Mouse (Mus musculus): ENCODE data around the gene Sub1. TPM values are rescaled to one million over a fixed set of nuclear protein-coding genes. Genes with fewer than 3 reads are reported as not detected.

Sub1 gene
- polyA plus RNA-seq, 1 experiment from 2014 or later: 614 TPM

DNA sequence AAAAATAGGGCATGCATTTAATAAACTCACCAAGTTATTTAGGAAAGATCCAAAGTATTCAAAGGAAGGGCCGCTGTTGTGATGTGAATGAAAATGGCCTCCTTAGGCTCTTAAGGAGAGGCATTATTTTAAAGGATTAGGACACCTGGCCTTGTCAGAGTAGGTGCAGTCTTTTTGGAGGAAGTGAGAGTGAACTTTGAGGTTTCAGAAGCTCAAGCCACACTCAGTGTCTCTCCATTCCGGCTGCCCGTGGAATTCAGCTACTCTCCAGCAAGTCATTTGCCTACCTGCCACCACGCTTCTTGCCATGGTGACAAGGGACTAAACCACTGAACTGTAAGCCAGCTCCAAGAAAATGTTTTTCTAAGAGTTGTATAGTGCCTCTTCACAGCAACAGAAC is 8.2 kb downstream of the Sub1 start:
- Histone ChIP-seq H3K4me3 (replicated peaks) (no peak overlapping the region), H3K27ac (replicated peaks) (no peak overlapping the region), H3K4me2 (replicated peaks) (no peak overlapping the region), H3K36me3 (peaks cover 69% of the 10 kb centered on the region), H3K9ac (no peak overlapping the region), H3K27me3 (no peaks in the 10 kb centered on the region), H3K9me3 (replicated peaks) (no peaks in the 10 kb centered on the region), H3K4me1 (peaks cover 8% of the 10 kb centered on the region)
- 89% methylated on average over 4 of the region's 4 CpGs for WGBS
- ATAC-seq (ENCODE audit: insufficient number of reproducible peaks, low FRiP score, low TSS enrichment, low read depth): no peak

- no peak overlapping the region for H3K4me3 ChIP-seq (replicated peaks)
- no peaks in the 10 kb centered on the region for H3K27me3 ChIP-seq
- H3K4me2 ChIP-seq (replicated peaks): no peak overlapping the region
- no peak for ATAC-seq (ENCODE audit: insufficient number of reproducible peaks, low FRiP score, low TSS enrichment, low read depth)
- H3K27ac ChIP-seq (replicated peaks): no peak overlapping the region
- H3K9me3 ChIP-seq (replicated peaks): no peaks in the 10 kb centered on the region
- peaks cover 69% of the 10 kb centered on the region for H3K36me3 ChIP-seq
- WGBS: 46% methylated on average over 2 of the region's 2 CpGs
- no peak overlapping the region for H3K9ac ChIP-seq
- H3K4me1 ChIP-seq: peaks cover under 1% of the 10 kb centered on the region; the same call in 1 of the 2 replicates
Measured at GRCm38 (mm10) chr15:11987892-11988291, 8.9 kb downstream of the Sub1 start.

DNA sequence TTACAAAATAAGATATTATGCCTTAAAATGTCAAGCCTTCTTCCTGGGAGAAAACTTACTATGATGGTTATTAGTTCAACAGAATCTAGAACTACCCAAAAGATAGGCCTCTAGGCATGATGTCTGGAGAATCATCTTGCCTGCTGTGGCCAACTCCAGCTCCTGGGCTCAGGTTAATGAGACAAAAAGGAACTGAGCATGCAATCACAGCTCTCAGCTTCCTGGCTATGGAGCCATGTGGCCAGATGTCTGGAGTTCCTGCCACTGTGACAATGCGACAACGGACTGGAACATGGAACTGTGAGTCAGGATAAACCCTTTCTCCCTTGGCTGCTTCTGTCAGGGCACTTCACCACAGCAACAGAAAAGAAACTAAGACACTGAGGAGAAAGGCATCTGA is 14.8 kb downstream of the Sub1 start:
- Histone ChIP-seq H3K9me3 (replicated peaks) (no peaks in the 10 kb centered on the region), H3K9ac (no peak overlapping the region), H3K4me2 (replicated peaks) (no peak overlapping the region), H3K4me1 (no peaks in the 10 kb centered on the region), H3K4me3 (replicated peaks) (no peak overlapping the region), H3K27me3 (no peaks in the 10 kb centered on the region), H3K27ac (replicated peaks) (no peak overlapping the region), H3K36me3 (peaks cover 53% of the 10 kb centered on the region)
- ATAC-seq (ENCODE audit: insufficient number of reproducible peaks, low FRiP score, low TSS enrichment, low read depth): no peak
- WGBS: 83% methylated on average over 2 of the region's 2 CpGs

DNA sequence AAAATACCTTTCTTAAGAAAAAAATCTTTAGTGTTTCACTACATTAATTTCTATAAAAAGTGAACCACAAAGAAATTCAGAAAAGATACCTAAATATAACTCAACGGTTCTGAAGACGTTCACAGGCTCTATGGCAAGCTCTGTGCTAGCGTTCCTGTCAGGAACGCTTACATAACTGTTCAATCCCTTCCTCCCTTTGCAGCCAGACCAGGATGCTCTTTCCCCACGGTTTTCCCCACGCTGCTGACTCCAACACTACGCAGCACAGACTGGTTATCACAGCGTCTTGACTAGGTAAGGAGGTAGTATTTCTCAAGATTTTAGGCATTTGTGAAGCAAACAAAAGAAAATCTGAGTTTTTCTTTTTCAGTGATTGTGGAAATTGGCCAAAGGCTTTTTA is 15.3 kb downstream of the Sub1 start:
- H3K9me3 ChIP-seq (replicated peaks): no peaks in the 10 kb centered on the region
- H3K36me3 ChIP-seq: peaks cover 49% of the 10 kb centered on the region
- no peak overlapping the region for H3K27ac ChIP-seq (replicated peaks)
- H3K4me1 ChIP-seq: no peaks in the 10 kb centered on the region
- no peak overlapping the region for H3K4me3 ChIP-seq (replicated peaks)
- no peak overlapping the region for H3K9ac ChIP-seq
- 87% methylated on average over 8 of the region's 8 CpGs for WGBS
- no peak for ATAC-seq (ENCODE audit: insufficient number of reproducible peaks, low FRiP score, low TSS enrichment, low read depth)
- no peaks in the 10 kb centered on the region for H3K27me3 ChIP-seq
- no peak overlapping the region for H3K4me2 ChIP-seq (replicated peaks)

DNA sequence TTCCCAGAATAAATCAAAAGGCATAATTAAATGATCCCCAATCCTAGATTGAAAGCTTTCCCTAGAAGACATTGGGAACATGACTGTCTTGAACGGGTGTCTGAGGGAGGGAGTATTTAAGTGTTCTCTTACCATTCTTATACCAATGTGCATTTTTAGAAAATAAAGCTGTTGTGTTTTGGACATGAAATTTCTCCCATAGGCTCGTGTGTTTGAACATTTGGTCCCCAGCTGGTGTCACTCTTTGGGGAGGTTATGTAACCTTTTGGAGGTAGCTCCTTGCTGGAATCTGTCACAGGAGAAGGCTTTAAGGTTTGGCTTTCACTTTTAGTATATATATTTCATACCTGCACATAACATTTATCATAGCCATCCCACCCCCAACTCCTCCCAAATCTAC is 18.6 kb downstream of the Sub1 start:
- no peak overlapping the region for H3K9ac ChIP-seq
- 67% methylated on average over 2 of the region's 2 CpGs for WGBS
- peaks cover 27% of the 10 kb centered on the region for H3K36me3 ChIP-seq
- ATAC-seq (ENCODE audit: insufficient number of reproducible peaks, low FRiP score, low TSS enrichment, low read depth): no peak
- H3K27me3 ChIP-seq: no peaks in the 10 kb centered on the region
- no peaks in the 10 kb centered on the region for H3K9me3 ChIP-seq (replicated peaks)
- no peaks in the 10 kb centered on the region for H3K4me1 ChIP-seq
- H3K4me2 ChIP-seq (replicated peaks): no peak overlapping the region
- no peak overlapping the region for H3K4me3 ChIP-seq (replicated peaks)
- no peak overlapping the region for H3K27ac ChIP-seq (replicated peaks)

DNA sequence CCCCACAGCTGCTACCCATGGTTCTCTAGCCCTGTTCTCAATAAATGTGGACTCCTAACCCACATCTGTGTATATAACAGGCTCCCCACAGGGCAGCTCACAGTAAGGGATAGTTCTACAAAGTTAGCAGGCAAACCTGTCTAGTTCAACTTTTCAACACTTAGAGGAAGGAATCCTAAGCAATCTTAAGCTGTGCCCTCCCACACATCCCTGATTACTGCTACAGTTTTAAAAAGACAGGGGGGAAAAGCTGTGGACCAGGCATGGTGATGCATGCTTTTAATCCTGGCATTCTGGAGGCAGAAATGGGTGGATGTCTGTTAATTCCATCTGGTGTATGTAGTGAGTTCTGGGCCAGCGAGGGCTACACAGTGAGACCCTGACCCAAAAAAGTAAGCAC is 19.7 kb downstream of the Sub1 start:
- H3K36me3 ChIP-seq: peaks cover 17% of the 10 kb centered on the region; the same call in 1 of the 2 replicates
- no peak for ATAC-seq (ENCODE audit: insufficient number of reproducible peaks, low FRiP score, low TSS enrichment, low read depth)
- 83% methylated on average over 1 of the region's 1 CpGs for WGBS

GRCm38 (mm10) chr15:11975836-11976235 is 20.9 kb downstream of the Sub1 start:
- H3K9me3 ChIP-seq (replicated peaks): no peaks in the 10 kb centered on the region
- 79% methylated on average over 9 of the region's 9 CpGs for WGBS
- ATAC-seq (ENCODE audit: insufficient number of reproducible peaks, low FRiP score, low TSS enrichment, low read depth): no peak

More for the DNA sequence above, 19.7 kb downstream of the Sub1 start:
- Histone ChIP-seq H3K27me3 (no peaks in the 10 kb centered on the region), H3K4me1 (no peaks in the 10 kb centered on the region), H3K9me3 (replicated peaks) (no peaks in the 10 kb centered on the region), H3K4me2 (replicated peaks) (no peak overlapping the region), H3K4me3 (replicated peaks) (no peak overlapping the region), H3K27ac (replicated peaks) (no peak overlapping the region), H3K9ac (no peak overlapping the region)

GRCm38 (mm10) chr15:11971854-11972420 is 24.8 kb downstream of the Sub1 start:
- WGBS: 20% methylated on average over 13 of the region's 13 CpGs
- no peaks in the 10 kb centered on the region for H3K36me3 ChIP-seq
- no peak overlapping the region for H3K4me2 ChIP-seq (replicated peaks)
- no peak overlapping the region for H3K4me3 ChIP-seq (replicated peaks)
- H3K9me3 ChIP-seq (replicated peaks): no peaks in the 10 kb centered on the region
- ATAC-seq (ENCODE audit: insufficient number of reproducible peaks, low FRiP score, low TSS enrichment, low read depth): no peak
- no peaks in the 10 kb centered on the region for H3K27me3 ChIP-seq
- no peak overlapping the region for H3K9ac ChIP-seq
- no peak overlapping the region for H3K27ac ChIP-seq (replicated peaks)
- H3K4me1 ChIP-seq: no peaks in the 10 kb centered on the region

More at GRCm38 (mm10) chr15:11975836-11976235, 20.9 kb downstream of the Sub1 start:
- no peak overlapping the region for H3K4me3 ChIP-seq (replicated peaks)
- H3K27me3 ChIP-seq: no peaks in the 10 kb centered on the region
- H3K36me3 ChIP-seq: peaks cover 11% of the 10 kb centered on the region; the same call in 1 of the 2 replicates
- H3K4me1 ChIP-seq: no peaks in the 10 kb centered on the region
- H3K9ac ChIP-seq: no peak overlapping the region
- H3K4me2 ChIP-seq (replicated peaks): no peak overlapping the region
- H3K27ac ChIP-seq (replicated peaks): no peak overlapping the region

- Histone ChIP-seq H3K9ac (no peak overlapping the region), H3K36me3 (no peaks in the 10 kb centered on the region), H3K4me1 (no peaks in the 10 kb centered on the region), H3K27me3 (no peaks in the 10 kb centered on the region), H3K9me3 (replicated peaks) (no peaks in the 10 kb centered on the region), H3K4me2 (replicated peaks) (no peak overlapping the region), H3K27ac (replicated peaks) (no peak overlapping the region), H3K4me3 (replicated peaks) (no peak overlapping the region)
- ATAC-seq (ENCODE audit: insufficient number of reproducible peaks, low FRiP score, low TSS enrichment, low read depth): no peak
- WGBS: 75% methylated on average over 10 of the region's 10 CpGs
Measured at GRCm38 (mm10) chr15:11970621-11971020, 26.2 kb downstream of the Sub1 start.

DNA sequence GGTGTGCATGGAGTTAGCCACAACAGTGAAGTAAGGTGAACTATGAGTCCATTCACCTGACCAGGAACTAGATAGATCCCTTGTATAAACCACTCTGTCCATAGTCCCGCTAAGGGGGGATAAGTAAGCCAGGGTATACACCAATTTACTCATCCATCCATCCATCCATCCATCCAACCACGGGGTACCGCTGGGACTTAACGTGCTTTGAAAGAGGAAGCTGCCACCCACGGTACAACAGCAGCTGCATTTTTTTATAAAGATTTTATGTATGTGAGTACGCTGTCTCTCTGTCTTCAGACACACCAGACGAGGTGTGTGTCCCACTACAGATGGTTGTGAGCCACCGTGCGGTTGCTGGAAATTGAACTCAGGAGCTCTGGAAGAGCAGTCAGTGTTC is 27.9 kb downstream of the Sub1 start:
- no peaks in the 10 kb centered on the region for H3K4me1 ChIP-seq
- H3K9ac ChIP-seq: no peak overlapping the region
- ATAC-seq (ENCODE audit: insufficient number of reproducible peaks, low FRiP score, low TSS enrichment, low read depth): no peak
- 75% methylated on average over 9 of the region's 9 CpGs for WGBS
- no peaks in the 10 kb centered on the region for H3K9me3 ChIP-seq (replicated peaks)
- H3K27me3 ChIP-seq: no peaks in the 10 kb centered on the region
- H3K4me2 ChIP-seq (replicated peaks): no peak overlapping the region
- no peaks in the 10 kb centered on the region for H3K36me3 ChIP-seq
- no peak overlapping the region for H3K27ac ChIP-seq (replicated peaks)
- no peak overlapping the region for H3K4me3 ChIP-seq (replicated peaks)

- Histone ChIP-seq H3K27ac (replicated peaks) (no peak overlapping the region), H3K27me3 (no peaks in the 10 kb centered on the region), H3K4me1 (no peaks in the 10 kb centered on the region), H3K36me3 (no peaks in the 10 kb centered on the region), H3K4me2 (replicated peaks) (no peak overlapping the region), H3K4me3 (replicated peaks) (no peak overlapping the region), H3K9ac (no peak overlapping the region), H3K9me3 (replicated peaks) (no peaks in the 10 kb centered on the region)
- 7% methylated on average over 4 of the region's 4 CpGs for WGBS
- ATAC-seq (ENCODE audit: insufficient number of reproducible peaks, low FRiP score, low TSS enrichment, low read depth): no peak
Measured at GRCm38 (mm10) chr15:11966367-11966766, 30.4 kb downstream of the Sub1 start.

GRCm38 (mm10) chr15:11965201-11965845 is 31.5 kb downstream of the Sub1 start:
- Histone ChIP-seq H3K4me3 (replicated peaks) (no peak overlapping the region), H3K27me3 (no peaks in the 10 kb centered on the region), H3K9me3 (replicated peaks) (no peaks in the 10 kb centered on the region), H3K27ac (replicated peaks) (no peak overlapping the region), H3K36me3 (no peaks in the 10 kb centered on the region), H3K9ac (no peak overlapping the region), H3K4me1 (no peaks in the 10 kb centered on the region), H3K4me2 (replicated peaks) (no peak overlapping the region)
- 85% methylated on average over 5 of the region's 5 CpGs for WGBS
- ATAC-seq (ENCODE audit: insufficient number of reproducible peaks, low FRiP score, low TSS enrichment, low read depth): no peak
